Mouse (Mus musculus) CH12F3 (cell line): ENCODE results near the gene Cwc25.
"Not testable (repeated sequence)": the region's sequence is repeated elsewhere in the genome, so short reads cannot be mapped to it uniquely, and the experiment has no call there.

Source experiments
- in situ Hi-C: fragments of 300-500 bp; cut with MboI; formaldehyde crosslinking; loops from 2 replicates; pipeline ENCODE4 v1.14.3; 2020; ENCODE audit warnings: low sequenced_read_pairs

The Cwc25 gene

DNA sequence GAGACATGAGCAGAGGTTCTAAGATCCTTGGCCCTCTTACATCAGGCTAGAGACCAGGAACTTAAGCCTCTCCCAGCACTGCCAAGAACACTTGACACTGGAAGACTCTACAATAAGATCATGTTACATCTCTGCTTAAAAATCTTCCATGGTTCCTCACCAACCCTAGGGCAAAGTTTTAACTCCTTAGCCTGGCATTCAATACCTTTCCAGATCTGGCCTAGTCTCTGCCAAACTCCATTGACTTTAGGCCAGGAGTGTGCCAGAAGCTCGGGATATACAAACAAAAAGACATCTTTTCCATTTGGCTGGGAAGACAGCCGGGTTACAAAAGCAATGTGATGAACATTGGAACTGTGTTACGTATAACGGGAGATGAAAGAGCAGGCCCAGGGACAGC is 28.8 kb downstream of the Cwc25 start:
- in situ Hi-C loops = no loop called here

DNA sequence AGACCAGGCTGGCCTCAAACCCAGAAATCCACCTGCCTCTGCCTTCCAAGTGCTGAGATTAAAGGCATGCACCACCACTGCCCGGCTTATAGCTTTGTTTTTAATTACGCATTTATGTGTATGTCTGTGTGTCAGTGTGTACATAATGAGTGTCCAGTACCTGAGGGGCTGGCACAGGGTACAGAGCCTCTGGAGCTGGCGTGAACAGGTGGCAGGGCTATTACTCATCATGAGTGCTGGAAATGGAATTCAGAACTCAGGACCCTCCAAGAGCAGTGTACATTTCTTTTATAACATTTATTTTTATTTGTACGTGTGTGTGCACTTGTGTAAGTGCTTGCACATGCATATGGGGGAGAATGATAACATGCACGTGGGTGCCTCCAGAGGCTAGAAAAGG is 29.7 kb downstream of the Cwc25 start:
- in situ Hi-C loops = no loop called here

DNA sequence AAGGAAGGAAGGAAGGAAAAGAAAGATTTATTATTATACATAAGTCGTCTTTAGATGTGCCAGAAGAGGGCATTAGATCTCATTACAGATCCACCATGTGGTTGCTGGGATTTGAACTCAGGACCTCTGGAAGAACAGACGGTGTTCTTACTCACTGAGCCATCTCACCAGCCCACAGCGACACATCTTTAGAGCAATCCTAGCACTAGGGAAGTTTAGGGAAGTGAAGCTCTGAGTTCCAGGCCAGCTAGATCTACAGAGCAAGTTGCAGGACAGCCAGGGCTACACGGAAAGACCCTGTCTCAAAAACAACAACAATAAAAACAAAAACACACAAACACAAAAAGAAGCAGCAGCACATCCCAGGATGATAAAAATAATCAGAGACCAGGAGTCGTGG is 31.5 kb downstream of the Cwc25 start:
- in situ Hi-C loops = not testable (repeated sequence)

DNA sequence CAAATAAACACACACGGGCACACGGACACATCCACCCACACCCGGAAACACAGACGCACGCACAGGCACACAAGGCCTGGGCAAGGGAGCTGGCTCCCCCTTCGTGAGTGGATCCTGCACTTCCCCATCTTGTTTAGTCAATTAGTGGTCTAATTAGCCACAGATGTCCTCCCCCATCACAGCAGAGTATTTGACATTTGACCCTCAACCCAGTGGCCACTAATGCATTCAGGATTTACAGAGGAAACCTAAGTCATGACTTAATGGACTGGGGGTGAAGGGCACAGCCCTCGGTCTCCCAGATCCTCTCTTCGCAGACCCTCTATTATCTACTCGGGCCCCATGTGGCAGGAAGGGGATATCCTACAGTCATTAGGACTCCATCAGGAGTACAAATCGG is 32.7 kb downstream of the Cwc25 start:
- in situ Hi-C loops = no loop called here

DNA sequence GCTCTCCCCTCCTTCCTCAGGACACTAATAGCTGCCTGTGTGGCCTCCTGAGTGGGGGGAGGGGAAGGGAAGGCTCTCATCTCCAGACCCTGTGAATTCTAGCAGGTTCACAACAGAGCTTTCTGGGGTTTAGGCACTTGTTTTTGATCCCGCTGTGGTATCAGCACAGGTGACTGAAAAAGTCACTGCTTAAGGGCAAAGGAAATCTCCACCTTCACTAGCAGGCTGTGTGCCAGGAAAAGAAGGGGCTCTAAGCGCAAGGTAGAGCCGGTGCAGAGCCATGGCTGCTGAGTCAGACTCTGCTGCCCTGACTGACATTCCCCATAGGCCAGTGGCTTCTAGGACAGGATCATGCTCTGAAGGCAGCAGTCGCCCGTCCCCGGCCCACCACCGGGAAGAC is 37.6 kb downstream of the Cwc25 start:
- in situ Hi-C loops = no loop called here

DNA sequence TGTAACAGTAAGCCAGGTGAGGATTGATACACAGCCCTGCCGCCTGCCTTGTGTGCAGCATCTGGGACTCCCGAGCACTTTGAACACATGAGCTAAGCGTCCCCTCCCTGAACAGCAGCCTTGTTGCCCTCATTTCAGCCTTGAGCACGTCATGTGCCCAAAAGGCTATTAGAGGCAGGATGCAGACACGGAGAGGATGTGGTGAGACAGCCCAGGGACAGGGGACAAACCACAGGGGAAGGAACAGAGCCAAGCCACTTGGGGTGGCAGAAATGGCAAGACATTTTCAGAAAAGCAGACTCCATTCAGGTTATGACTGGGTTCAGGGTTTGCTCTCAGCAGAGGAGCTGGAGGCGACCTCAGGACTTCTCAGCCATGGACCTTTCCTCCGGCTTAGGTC is 38.0 kb downstream of the Cwc25 start:
- in situ Hi-C loops = no loop called here

DNA sequence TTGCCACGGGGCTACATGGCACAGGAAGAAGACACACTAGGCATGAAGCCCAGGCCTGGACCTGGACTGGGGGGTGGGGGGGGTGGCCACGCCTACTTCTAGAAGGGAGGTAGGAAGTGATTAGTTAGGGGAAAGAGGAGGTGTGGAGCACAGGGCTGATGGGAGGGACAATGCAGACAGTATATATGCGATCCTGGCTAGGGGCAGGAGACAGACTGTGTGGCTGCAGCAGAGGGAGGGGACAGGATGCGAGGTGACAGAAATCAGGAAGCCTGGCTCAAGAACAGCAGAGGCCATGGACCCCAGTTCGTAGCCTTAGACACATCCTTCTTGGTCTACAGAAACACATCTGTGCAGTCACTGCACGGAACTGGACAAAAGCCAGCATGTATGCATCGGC is 42.6 kb downstream of the Cwc25 start:
- in situ Hi-C loops = no loop called here

DNA sequence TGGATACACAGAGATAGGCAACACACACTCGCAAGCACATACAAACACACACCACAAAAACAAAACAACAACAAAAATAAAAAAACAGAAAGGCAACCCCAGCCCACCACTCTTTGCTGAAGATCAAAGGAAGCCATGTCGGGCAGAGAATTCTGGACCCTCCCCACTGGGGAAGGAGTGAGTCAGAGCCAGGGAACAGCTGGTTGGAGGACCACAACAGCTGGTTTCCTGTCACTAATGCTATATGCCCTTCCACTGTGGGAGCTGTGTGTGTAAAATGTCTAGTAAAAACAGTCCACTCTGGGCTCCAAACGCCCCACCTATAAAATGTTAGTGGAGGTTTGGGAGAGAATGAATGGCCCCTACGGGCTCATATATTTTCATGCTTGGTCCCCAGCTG is 45.0 kb downstream of the Cwc25 start:
- in situ Hi-C loops = no loop called here

DNA sequence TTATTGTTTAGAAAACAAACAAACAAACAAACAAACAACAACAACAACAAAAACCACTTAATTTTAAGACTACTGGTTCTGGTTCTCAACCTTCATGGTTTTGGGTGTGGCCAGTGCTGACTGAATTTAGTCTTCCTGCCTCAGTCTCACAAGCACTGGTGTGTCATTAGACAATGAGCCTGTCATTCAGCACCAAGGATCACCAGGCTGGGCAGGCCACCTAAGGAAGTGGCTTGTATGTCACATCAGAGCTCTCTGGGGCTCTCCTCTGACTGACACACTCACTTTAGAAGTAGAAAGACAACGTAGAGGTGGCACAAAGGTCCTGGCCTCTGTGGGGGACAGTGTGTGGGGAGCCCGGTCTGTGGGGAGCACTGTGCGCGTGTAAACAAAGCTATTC is 47.3 kb downstream of the Cwc25 start:
- in situ Hi-C loops = no loop called here

DNA sequence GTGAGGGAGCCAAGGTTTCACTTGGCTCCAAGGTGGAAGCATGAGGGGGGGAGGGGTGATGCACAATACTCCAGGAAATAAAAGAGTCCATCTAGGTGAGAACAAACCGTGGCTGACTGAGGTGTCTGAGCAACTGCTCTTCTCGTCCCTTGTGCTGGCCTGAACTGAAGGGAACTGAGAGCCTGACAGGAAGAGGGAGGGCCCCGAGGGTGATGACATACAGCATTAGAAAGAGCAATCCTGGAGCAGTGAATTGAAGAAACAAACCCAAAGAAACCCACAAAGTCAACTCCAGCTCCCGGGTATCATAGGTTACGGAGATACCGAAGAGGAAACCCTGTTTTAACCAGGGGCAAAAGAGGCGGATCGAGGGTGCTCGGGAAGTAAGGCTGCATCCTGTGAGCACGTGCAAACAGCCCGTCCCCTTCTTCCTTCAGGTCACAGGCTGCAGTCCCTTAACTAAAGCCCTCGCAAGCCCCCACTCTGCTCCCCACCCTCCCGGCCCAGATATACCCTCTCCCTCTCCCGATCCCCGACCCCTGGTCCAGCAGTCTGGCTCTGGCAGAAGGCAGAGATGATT is 48.0 kb downstream of the Cwc25 start:
- in situ Hi-C loops = no loop called here

DNA sequence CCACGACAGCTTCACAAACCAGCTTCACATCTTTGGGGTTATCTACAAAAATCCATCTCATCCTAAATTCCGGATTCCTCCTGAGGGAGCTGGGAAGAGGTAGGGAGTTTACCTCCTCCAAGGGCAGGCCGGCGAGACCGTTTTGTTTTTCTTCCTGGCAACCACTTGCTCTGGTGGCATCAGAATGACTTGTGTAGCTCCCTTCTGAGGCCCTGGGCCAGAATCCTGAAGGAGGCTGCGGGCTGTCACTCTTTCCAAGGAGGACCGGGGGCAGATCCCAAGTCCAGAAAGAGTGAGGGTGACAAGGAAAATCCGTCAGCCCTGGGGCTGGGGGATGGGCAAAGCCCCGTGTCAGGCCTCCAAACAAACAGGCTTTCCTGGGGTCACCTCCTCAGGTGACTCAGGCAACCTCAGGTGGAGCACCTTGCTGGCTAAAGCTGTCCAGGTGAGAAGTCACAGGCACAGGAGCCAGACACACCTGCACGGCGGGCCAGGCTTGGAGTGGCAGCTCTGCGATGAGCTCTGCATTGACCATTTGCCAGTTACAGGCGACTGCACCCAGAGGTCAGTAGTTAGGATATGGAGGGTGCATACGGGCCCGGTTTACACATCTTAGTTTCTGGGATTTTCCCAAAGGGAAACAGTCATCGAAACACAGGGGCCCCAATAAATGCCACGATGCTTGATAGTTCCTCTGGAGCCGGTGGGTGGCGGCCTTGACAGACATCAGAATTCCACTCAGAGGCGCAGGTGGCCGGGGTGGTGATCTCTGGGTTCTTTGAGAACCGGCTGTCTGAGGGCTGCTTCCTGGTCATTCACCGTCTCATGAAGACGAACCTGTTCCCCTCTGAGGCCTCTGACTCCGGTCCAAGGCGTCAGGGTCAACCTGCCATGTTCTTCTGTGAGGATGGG is 48.7 kb downstream of the Cwc25 start:
- in situ Hi-C loops = no loop called here

DNA sequence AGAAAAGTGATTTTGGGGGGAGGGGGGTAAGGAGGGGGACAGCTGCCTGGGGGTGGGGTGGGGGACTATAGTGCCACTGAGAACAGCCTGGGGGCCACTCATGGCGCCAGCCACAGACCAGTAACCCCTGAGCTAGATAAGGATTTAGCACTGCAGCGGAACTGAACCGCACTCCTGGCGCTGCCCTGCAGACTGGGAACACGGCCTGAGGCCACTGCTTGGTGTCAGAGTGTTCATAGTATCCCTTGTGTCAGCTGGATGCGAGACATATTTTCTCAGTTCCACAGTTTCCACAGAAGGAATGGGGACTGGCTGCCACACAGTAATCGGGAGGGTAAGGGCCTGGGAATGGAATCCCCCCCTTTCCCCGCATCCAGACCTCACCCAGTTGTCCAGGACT is 50.3 kb downstream of the Cwc25 start:
- in situ Hi-C loops = no loop called here

DNA sequence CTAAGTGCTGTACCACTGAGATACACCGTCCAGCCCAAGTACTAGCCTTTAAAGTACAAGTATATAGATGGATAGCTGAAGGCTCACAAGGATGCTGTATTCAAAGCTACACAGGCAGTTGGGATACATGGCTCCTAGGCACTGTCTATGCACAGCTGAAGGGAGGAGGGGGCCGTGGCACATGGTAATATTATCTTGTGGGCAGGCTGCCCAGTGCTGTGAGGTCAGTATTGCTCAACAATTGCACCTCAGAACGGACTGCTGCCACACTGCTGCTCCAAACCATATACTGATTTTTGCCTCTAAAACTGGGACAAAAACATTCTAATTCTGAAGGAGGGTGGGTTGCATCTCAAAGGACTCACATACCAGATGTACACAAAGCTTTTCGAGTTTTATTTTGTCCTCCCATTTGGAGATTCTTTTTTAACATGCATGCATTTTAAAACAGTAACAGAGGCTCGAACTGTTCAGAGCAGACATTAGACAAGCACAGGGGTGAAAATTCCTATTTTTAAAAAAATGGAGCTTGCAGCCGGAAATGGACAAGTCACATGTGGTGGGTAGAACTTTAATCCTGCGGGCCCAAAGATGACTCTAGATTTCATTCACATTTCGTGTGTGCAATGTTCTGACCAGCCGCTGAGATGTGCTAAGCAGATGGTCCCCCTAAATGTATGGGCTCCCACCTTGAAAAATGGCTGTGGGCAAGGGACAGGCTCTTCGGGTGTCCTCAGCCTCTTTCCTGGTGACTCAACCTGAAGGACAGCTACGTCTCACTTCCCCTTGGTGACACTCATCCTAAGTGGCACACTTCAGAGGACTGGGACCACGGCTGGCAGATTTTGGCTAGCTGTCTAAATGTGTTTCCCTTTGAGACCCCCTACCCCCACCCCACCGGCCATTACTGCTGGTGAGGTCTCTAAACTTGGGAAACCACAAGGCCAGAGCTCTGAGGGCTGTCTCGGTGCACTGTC is 51.3 kb downstream of the Cwc25 start:
- in situ Hi-C loops = no loop called here

DNA sequence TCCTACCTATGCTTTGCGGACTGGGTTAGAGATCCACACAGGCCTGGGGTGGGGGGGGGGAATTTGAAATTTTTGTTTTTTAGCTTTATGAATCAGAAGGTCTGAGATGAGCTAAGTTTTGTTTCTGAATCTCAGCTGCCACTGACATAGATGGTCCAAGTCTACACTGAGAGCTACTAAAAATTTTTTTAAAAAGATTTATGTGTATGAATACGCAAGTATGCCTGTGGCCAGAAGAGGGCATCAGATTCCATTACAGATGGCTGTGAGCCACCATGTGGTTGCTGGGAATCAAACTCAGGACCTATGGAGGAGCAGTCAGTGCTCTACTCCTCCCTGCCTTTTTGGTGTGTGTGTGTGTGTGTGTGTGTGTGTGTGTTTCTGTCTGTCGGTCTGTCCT is 52.0 kb downstream of the Cwc25 start:
- in situ Hi-C loops = no loop called here

DNA sequence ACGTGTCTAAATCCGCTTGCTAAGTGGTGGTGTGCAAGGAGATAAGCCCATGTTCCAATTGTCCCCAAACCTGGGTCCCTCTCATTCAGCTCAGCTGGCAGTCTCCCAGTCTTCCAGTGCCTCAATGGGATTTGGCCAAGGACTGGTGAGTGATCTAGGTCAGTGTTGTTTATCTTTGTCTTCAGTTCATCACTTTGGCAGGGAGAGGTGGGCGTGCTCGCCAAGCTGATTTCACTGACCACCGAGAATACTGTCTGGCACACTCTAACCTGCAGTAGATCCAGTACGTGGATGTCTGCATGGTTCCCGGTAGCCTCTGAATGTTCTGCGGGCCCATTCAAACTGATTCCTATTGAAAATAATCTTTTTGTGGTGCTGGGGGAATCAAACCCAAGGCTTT is 52.5 kb downstream of the Cwc25 start:
- in situ Hi-C loops = no loop called here

DNA sequence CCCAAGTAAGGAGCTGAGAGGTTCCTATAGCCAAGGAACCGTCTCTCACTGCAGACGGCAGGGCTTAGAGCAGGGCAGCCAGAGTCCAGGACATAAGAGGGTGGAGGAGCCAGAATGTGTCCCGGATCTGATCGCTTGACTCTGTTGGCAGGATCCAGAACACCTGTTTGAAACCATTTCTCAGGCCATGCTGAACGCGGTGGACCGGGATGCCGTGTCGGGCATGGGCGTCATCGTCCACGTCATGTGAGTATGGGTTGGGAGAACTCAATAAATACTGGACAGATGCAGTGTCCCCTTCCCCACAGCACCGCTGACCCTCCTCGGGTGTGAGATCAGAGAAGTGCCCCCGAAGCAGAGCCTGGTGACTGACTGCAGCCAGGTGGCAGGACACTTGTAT is 54.1 kb downstream of the Cwc25 start:
- in situ Hi-C loops = no loop called here

DNA sequence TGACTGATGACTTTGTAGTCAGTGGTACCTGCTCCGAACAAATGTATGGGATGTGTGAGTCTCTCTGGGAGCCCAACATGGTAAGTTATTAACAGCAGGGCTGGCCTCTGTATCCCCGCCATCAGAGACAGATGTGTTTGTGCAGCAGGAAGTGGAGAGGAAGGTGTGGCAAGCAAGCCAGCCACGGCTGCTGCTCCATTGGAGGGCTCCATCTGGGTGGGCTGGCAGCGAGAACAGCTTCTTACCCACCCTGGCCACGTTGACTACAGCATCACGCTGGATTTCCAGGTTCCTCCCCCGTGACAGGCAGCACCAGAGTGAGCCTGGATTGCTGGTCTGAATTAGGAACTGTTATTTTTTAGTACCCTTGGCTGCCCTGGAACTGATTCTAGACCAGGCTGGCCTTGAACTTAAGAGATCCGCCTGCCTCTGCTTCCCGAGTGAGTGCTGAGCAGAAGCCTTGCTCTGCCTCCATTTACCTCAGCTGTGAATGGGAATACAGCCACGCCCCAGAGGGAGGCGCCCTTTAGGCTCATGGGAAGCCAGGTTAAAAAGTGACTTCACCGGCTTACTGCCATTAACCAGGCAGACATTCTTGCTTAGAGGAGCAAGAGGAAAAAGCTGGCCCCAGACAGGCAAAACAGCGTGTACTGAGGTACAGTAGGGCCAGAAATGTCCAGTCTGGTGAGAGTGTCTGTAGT is 55.0 kb downstream of the Cwc25 start:
- in situ Hi-C loops = no loop called here

DNA sequence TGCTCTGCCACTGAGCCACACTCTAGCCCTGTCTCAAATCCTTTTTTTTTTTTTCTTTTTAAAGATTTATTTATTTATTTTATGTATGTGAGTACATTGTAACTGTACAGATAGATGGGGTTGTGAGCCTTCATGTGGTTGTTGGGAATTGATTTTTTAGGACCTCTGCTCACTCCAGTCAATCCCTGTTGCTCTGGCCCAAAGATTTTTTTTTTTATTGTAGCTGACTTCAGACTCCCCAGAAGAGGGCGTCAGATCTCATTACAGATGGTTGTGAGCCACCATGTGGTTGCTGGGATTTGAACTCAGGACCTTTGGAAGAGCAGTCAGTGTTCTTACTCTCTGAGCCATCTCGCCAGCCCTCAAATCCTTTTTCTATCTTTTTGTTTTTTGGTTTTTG is 56.3 kb downstream of the Cwc25 start:
- in situ Hi-C loops = not testable (repeated sequence)

DNA sequence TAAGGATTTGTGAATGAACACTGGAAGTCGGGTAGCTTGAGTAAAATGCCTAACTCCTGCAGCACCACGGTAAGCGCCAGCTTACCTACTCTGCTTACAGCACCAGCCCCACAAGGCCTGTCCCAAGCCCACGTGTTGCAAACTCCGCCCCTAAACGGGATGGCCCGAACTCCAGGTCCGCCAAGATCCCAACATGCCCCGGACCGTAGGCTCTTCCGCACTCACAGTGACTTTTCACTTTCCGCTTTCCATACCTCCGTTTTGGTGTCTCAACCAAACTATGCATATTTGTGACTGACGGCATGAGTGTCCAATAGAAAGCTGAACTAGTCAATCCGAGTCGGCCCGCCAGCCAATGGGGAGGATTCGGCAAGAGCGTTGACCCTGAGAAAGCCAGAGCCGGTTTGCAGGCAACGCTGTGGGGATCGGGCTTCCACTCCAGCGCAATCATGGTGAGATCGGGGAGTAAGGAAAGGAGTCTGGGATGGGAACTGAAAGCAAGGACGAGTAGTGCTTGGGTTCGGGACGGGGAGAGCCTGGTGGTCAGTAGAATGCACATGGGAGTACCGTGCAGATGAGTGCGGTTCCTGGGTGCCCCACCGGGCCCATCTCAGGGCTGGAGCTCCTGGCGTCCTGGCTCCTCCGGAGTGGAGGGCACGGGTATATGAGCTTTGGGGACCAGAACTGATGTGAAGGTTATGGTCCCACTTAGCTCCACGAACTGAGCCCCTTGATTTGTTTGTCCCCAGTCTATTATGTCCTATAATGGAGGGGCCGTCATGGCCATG is 63.1 kb downstream of the Cwc25 start, which contains the start of gene Psmb3:
Gene Psmb3 (plus strand): TSS at position 361 of the 788 bp plus-strand sequence.
- in situ Hi-C loops = no loop called here

DNA sequence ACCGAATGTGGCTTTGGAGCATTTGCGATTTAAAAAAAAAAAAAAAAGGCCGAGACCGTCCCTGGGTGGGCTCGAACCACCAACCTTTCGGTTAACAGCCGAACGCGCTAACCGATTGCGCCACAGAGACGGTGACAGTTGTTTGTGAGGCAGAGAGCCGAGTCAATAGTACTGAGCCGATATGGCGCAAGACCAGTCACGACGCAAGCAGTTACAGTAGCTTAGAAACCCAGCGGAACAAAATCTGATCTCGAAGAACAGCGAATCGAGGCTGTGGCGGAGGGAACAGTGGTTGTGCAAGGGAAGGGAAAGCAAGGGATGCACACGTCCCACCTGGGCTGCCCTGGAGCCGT is 64.0 kb downstream of the Cwc25 start:
- in situ Hi-C loops = no loop called here
